Mouse (Mus musculus) frontal cortex, postnatal 10 days (tissue): ENCODE results near the gene Cdkal1.

Experiments used
- DNase-seq, 2 experiments: peaks; one replicate each; pipeline ENCODE4 v3.0.0; 2022; ENCODE audit warnings: low spot score in 2 of 2, mixed read lengths in 1 of 2

The Cdkal1 gene

DNA sequence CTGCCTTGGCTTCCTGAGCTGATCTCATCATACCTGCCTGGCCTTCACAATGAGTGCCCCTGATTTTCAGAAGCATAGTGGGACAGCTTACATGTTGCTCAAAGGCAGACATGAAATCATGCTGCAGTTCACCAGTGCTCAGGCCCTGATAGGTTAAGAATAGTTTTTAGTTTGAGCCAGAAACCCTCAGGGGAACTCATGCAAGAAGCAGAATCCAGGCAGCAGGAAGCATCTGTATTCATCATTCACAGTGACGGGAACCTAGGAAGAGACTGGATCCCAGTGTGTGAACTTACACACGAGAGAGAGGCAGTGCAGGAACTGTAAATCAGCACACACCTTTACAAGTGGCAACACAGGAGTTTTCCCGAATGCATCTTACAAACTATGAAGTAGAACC lies 441.0 kb downstream of the Cdkal1 start:
- DNase-seq = no peak

DNA sequence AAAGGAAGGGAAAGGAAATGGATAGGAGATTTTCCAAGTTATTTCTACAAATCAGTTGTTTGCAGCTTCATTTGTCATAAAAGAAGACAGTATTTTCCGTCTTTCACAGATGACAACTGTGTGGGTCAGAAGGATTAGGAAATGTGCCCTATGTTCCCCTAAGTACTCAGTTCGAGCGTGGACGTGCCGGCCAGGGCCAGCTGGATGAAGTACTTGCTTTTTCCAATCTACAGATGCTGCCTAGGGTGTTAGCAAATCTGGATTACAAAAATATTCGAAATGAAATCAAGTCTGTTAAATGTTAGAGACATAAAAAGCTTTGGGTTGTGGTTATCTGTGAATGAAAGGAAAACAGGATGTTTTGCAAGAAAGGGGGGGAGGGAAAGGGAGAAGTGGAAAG lies 444.3 kb downstream of the Cdkal1 start:
- DNase-seq = no peak

DNA sequence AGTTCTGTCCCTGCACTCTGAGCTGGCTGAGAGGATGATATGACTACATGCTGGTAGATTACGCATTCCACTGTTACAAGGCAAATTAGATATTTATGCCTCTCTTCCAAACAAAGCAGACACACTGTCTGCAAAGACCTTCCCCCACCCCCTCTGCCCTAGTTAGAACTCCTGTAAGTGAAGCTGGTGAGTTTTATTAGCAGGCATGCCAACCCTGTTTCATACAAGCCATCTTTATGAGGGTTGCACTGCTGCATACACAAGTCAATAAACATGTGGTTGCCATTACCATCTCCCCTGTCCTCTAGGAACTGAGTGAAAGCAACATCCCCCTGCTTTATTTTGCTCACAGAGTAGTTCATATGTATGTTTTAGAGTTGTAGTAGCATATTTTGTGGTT lies 447.9 kb downstream of the Cdkal1 start:
- DNase-seq = no peak

DNA sequence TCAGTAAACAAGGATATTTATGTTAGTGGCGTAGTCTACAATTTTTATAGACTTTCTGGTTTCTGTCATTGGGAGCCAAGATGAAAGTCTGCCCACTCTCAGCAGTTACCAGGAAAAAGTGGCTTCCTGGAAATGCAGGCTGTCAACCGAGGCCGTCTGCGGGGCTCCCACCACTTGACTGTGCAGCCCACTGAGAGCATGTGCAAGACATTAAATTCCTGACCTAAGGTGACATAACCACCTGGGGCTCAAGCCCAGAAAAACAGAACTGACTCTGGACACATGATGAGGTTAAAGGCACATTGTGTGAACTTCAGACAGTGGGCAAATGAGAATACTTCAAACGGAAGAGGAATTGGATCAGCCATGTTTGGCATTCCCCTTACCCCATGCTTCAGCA lies 450.2 kb downstream of the Cdkal1 start:
- no peak for DNase-seq

DNA sequence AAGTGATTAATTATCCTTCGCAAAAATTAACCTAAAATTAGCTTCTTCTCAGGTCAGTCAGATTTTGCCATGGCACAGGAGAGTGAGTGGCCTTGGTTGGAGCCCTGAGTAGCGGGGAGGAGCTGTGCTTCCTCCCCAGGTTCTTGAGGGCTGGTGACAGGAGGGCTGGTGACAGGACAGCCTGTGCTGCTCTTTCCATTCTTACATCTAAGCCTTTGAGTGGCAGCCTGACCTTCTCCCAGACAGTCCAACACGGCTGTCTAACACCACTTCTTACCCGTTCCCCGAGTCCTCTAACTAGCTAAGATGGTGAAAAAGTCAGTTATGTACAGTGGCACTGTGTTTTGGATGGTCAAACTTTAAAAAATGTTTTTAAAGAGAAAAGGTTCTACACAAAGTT lies 452.3 kb downstream of the Cdkal1 start:
- DNase-seq = no peak

DNA sequence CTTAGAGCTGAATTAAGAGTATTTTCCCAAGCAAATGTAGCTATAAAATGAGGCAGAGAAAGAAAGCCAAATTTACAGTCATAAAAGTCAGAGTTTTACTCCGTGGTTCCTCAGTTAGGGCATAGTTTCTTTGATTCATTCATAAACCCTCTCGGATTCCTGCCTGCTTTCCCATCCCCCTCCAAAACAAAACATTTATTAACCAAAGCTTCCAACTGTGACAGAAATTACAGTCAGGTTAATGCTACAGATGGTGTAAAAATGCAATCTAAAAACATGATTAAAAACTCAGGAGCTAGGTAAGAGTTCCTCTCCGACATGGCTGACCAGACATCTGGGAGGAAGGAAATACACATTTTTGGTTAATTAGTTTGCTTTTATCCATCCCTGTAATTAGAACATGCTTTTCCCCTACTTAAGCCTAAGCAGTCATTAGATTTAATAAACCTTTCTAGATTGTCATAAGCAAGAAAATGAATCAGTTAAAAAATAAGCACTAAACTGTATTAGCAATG lies 452.9 kb downstream of the Cdkal1 start:
- no peak for DNase-seq

DNA sequence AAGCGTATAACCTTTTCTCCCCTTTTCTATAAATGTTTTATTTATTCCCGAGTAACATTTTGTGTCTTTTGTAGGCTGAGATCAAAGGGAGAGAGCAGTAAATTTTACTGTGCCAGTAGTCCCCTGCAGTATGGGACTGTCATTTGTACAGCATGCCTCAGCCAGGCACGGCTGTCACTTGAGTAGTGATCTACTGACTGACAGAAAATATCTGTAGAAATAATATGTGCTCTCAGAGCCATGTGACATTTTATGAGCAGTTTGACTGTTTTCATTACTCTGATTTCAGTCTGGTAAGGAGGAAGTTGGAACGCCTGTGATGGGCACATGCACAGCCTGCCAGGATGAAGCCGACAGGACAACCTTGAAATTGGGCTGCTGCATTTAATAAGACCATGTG lies 455.6 kb downstream of the Cdkal1 start:
- no peak for DNase-seq

DNA sequence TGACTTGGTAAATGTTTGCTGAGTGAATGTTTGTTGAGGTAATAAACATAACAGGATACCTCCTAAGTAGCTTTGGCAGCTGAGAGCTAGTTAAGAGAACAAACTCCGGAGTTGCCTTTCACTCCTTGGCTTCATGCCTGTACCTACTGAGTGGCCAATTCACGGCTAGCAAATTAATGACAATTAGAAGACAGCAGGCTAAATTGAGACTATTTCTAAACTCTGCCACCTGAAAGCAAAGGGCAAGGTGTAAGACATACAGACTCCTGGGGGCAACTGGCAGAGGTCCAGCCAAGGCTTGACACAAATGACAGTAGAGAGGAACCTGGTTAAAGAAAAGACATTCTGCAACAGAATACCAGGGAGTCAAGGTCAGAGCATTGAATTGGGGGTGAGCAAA lies 457.0 kb downstream of the Cdkal1 start:
- DNase-seq = no peak

DNA sequence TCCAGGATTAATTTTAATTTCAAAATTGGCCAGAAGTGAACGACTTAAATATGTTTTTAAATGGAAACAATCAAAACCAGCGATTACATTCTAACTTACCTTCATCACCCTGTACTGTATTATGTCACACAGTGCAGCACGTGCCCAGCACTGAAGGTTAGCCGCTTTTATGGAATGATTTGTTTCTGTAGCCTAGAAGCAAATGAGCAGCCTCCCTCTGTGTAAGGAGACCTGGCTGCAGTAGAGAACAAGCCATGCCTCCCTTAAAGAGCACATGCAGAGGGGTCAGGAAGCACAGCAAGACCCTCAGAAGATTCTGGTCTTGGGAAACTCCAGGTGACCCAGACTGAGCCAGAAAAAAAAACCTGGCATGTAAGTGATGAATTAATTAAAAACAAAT lies 459.8 kb downstream of the Cdkal1 start:
- DNase-seq = no peak

DNA sequence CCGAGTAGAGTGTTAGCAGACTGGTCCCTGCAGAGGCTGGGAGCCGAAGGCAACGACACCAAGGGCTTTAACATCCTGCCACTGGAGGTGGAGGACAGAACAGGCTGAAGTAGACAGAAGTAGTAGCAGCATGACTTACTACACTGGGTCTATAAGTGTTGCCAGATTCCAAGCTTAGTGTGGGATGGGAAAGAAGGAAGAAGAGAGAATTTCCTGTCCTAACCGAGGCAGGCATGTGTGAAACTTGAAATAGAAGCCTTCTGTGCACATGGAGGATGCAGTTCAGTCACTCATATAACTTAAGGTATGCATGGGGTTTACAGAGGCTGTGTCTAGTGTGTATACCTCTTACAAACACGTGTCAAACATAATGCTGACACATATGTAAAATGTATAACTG lies 465.4 kb downstream of the Cdkal1 start:
- DNase-seq = no peak

DNA sequence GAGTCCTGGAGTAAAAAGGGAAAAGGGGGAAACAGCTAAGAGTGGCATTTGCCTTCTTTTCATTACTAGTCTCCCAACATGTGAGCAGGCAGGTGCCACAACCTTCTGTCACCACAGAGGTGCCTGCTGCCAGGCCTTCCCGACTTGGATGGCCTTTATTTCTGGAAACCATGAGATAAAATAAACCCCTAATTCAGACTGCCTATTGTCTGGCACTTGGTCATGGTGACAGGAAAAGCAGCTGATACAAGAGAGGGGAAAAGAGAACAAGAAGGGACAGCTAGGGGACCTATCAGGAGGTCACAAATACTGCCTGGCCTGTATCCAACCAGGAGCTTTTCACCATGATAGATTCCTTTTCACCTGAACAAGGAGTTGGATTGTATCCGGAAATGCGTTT lies 466.6 kb downstream of the Cdkal1 start:
- no peak for DNase-seq

DNA sequence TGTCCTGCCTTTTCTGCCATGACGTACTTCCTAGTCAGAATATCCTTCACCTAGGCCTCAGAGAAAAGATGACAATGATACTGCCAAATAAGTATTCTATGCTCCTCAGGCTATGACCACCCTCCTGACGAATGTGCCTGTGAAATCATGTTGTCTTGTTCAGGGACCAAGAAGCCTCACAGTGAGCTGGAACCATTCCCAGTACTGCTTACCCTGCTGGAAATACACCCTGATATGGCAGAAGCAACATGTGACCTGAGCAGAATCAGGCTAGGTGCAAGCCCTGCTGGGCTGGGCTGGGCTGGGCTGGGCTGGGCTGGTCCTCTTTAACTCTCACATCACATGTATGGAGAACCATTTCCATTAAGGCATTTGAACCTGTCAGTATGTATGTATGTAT lies 477.9 kb downstream of the Cdkal1 start:
- no peak for DNase-seq

DNA sequence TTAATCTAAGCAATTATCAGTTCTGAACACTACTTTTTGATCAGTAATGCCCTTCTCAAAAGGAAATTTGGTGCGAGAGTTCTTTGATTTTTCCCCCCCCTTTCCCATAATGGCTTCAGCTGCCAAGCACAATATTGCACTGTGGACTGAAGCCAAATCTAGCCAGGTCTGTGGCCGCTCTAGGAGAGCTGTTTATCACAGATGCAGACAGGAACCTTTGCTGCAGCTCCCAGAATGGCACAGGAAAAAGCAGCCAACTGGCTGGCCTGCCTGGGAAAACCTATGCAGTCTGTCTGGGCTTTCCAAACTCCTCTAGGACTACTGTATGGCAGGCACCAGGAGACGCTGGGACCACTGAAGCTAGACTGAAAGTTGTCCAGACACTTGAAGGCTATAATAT lies 483.6 kb downstream of the Cdkal1 start:
- no peak for DNase-seq

DNA sequence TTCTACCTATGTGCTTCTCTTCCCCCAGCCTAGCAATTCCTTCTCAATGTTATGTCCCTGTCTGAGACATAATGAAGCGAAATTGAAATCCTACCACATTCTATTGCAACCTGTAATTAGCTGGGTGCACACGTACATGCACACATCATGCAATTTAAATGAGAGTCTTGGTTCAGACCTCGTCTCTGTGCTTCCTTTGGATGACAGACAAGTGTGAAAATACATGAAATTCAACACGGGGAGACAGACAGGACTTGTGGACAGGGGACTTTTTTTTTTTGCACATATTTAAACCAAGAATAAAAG lies 484.1 kb downstream of the Cdkal1 start:
- DNase-seq = no peak

DNA sequence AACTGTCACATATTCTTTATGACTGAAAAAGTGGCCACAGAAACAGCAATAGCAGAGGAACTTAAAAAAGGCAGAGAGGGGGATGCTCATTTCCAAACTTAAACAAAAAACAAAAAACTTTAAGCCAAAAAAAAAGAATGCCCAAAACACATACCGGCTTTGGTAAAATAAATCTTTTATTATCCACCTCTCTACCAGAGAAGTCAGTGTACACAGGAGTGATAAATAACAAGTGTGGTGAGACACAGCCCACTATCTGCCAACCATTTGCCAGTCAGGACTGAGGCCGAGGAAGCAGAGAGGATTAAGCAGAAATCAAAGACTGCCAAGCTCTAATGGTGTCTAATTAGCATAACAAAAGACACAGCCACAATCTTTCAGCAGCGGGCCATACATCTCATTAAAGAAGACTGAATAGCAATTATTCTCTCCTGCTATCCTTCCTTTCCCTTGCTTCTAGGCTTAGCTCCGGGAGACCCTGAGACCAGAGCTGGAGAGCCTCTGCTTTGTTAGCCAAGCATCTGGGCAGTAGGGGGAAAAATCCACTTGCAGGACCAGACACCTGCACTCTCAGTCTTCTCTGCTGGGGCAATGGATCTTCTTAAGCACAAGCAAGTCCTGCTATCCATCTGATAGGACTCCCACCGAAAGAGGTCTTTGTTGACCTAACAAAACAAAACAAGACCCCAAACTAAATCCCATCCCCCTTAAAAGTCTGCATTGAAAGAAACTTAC lies 484.6 kb downstream of the Cdkal1 start:
- no peak for DNase-seq

DNA sequence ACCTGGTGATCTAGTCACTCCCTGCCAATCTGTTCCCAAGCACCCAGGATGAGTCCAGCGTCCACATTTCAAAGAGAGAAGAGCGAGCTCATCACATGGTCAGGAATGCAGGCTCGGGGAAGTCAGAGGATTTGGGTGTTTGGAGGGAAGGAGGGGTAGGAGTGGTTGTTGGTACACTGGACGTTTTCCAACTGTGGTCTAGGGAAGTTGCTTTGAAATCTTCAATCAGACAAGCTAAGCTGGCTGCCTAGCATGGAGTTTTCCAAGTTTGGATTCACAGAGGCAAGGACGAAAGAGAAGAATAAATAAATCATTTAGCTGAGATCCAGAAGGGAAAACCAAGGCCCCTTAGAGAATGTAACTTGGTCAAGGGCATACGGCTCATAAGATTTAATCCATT lies 486.7 kb downstream of the Cdkal1 start:
- DNase-seq = no peak

DNA sequence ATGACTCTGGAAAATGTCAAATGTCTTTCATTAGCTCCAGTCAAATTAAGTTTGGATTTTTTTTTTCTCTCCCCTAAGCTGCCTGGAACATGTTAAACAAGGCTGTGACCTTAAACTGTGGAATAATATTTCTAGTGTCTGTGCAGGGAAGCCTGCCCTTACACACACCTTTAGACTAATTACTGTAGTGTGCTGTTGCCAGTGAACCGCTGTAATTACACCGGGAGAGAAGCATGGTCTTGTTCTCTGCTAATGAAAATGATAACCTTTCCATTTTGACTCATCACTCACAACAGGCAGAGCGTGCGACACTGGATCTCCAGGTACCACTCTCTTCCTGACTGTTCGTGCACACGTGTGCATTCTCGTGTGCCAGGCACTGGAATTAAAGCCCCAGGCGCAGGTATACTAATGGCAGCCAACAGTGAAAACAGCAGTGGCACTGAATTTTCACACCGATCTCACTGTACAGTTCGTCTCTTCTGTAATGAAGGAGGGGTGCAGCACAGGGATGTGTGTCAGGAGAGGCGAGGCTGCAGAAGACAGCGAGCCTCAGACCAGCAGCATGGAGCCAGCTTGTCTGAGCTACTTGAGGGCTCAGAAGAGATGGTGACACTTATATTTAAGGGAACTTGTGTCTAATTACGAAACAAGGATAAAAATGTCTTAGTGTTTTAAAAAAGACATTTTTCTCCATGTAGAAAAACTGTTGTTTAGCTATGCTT lies 490.4 kb downstream of the Cdkal1 start:
- DNase-seq = no peak

DNA sequence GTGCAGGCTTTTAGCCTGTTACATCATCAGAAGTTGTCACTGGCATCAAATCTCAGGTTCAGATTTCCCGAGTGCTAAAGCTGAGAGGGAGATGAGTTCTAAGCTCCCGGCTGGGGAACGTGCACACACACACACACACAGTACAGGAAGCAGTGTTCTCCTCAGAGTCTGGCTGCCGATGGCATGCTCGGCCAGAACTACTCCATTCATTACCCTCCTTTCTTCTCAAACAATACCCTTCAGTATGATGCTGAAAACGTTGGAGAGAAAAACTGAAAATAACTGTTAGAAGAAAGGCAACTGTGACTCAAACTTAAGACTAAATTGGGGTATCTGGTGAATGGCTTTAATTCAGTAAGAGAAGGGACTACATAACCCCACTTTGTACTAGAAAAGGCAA lies 491.5 kb downstream of the Cdkal1 start:
- DNase-seq = no peak

DNA sequence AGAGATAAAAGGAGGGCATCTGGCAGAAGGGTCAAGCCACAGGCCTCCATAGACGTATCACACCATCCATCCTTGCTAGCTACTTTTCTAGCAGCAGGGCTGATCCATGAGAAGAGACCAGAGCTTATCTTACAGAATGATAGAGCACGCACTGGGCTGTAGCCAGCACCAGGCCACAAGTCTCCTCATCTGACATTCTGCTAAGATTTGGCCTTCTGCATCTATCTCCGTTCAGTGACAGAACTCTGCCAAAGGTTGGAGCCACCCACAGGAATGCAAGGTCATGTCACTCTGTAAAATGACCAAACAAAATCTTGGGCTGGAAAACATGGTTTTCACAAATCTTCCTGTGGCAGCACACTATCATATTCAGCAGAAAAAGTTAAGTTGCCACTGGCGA lies 493.6 kb downstream of the Cdkal1 start:
- no peak for DNase-seq

DNA sequence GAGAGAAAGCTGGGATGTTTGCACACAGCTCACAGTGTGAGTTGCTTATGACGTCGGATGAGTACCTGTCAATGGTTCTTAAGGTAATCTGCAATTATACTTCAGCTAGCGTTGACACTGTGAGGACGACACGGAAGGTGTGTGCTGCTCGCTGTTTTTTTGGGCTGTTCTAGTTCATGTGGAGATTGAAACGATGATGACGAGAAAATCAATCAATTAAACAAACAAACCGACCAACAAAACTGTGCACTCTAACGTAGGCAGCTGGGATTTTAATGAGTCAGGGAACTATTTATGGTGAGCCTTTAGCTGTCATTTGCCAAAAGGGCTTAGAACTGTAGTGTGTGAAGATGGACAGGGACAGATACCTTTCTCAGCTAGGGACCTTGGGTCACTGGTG lies 494.6 kb downstream of the Cdkal1 start:
- no peak for DNase-seq

DNA sequence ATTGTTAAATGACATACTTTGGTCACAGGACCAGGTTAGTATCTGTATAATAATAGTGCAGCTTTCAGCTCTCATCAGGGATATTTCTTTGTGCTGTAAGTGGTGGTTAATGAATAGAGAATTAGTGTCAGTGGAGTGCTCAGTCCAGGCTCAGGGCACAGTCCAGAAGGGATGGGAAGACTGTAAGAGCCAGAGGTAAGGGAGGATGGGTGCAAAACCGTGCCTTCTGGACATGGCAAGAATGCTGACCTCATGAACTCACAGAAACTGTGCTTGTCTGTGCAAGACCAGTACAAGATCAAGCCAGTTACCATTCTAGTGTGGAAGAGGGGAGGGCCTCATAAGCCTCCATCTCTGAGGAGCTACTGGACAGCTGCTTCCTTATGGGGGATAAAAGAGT lies 496.1 kb downstream of the Cdkal1 start:
- no peak for DNase-seq

DNA sequence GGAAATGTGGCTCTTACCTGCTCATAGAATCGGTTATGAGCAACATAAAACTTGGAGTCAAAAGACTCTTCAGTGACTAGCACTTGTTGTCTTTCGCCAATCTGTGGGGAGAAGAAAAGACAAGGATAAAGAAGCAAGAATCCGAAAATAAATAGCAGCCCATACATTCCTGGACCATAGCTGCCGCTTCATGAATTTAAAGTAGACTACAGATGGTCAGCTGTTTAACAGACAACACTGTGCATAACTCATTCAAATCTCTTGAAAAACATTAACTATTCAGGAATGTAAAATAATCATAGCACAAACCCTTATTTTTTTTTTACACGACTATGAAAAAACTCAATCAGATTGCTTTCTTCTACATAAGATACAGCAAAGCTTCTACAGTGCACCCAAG lies 498.0 kb downstream of the Cdkal1 start:
- DNase-seq = no peak

DNA sequence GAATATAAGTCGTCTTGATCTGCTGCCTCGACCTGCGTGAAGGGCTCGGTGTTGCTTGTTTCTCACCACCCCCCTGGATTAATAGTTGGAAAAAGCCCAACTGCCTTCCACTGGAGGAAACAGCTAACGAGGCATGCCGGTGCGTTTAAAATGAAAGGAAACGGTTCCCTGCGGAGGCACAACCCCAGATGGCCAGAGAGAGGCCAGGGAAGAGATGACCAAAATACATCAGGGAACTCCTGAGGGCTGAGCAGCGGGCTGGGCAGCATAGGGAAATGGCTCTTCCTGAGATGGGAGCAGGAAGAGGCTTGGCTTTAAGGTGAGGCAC lies 499.4 kb downstream of the Cdkal1 start:
- DNase-seq = no peak
